Mouse (Mus musculus) limb, embryonic 11.5 days (tissue): ENCODE measurements around the gene Zfp879. TPM values are rescaled to one million over a fixed set of nuclear protein-coding genes. Genes with fewer than 3 reads are reported as not detected.

Source experiments
- ATAC-seq: fragments of 200-750 bp; cut with Nextera tagmentation; 2 replicates; pipeline ENCODE4 v1.8.0; 2017; ENCODE audit warnings: low read depth; ENCODE audit not compliant: insufficient number of reproducible peaks, low FRiP score, low TSS enrichment
- DNase-seq: peaks from one replicate; pipeline ENCODE4 v3.0.0-alpha.2; 2015; ENCODE audit warnings: low spot score
- H3K27ac ChIP-seq: fragments of 300-500 bp; sonication (generic); replicated peaks from 2 replicates; pipeline ENCODE4 v1.5.1; 2014; ENCODE audit warnings: low read depth, mild to moderate bottlenecking, low read length
- H3K27me3 ChIP-seq: fragments of 300-500 bp; sonication (generic); 2 replicates; pipeline ENCODE4 v1.6.1; 2014; ENCODE audit warnings: mild to moderate bottlenecking, low read length, mixed read lengths; ENCODE audit not compliant: control insufficient read depth, insufficient read depth
- H3K36me3 ChIP-seq: fragments of 300-500 bp; sonication (generic); 2 replicates; pipeline ENCODE4 v1.6.1; 2014; ENCODE audit warnings: mild to moderate bottlenecking, low read length, moderate library complexity, mixed read lengths; ENCODE audit not compliant: control insufficient read depth, insufficient read depth
- H3K4me1 ChIP-seq: fragments of 300-500 bp; sonication (generic); 2 replicates; pipeline ENCODE4 v1.6.1; 2014; ENCODE audit warnings: low read length, mixed read lengths; ENCODE audit not compliant: control insufficient read depth, insufficient read depth
- H3K4me2 ChIP-seq: fragments of 300-500 bp; sonication (generic); 2 replicates; pipeline ENCODE4 v1.6.1; 2014; ENCODE audit warnings: low read depth, mild to moderate bottlenecking, moderate library complexity; ENCODE audit not compliant: severe bottlenecking
- H3K4me3 ChIP-seq: fragments of 300-500 bp; sonication (generic); 2 replicates; pipeline ENCODE4 v1.5.1; 2014; ENCODE audit warnings: low read depth, low read length
- H3K9ac ChIP-seq: fragments of 300-500 bp; sonication (generic); 2 replicates; pipeline ENCODE4 v1.6.1; 2014; ENCODE audit warnings: mild to moderate bottlenecking, low read length
- H3K9me3 ChIP-seq: fragments of 300-500 bp; sonication (generic); 2 replicates; pipeline ENCODE4 v1.6.1; 2016; ENCODE audit warnings: low read length; ENCODE audit not compliant: control insufficient read depth
- WGBS: fragments of 180-500 bp; shearing (Covaris S2); extraction: QIAGEN DNeasy Blood & Tissue Kit; methylation state at CpG from one replicate; pipeline ENCODE4 v1.1.7; 2014; 5-methylcytosine and 5-hydroxymethylcytosine counted together
- polyA plus RNA-seq: library from polyadenylated mRNA; unstranded; fragments of >200 nt; fragmentation: Nextera tagmentation; extraction: Ambion mirVana; gene quantifications from 2 replicates; pipeline ENCODE4 v1.2.1, GENCODE M21; 2014

Zfp879 gene
- polyA plus RNA-seq, 1 experiment from 2014 or later = 1.5 TPM

DNA sequence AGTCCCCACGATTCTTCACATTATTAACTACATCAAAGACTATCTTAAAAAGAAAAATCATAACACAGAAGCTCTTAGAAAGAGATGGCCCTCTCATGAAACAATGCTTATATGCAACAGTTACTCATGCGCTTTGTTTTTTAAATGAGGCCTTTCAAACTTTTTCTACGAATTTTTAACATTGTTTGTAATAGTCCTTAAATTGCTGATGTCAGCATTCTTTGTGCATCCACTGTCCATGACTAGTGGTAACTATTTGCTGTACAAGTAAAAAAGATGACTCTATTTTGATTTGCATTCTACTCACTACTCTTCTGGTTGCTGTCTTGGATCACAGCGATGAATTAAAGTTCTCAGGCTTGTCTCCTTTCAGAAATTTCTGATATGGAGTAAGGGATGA is 27.1 kb downstream of the Zfp879 start:
- DNase-seq (no peak), ATAC-seq (no peak)
- no peak overlapping the region for H3K9ac ChIP-seq
- WGBS = 96% methylated on average over 4 of the region's 4 CpGs
- peaks cover 52% of the 10 kb centered on the region for H3K36me3 ChIP-seq
- no peak overlapping the region for H3K4me3 ChIP-seq
- H3K4me2 ChIP-seq = no peak overlapping the region
- no peak overlapping the region for H3K27ac ChIP-seq
- no peaks in the 10 kb centered on the region for H3K4me1 ChIP-seq
- peaks cover 13% of the 10 kb centered on the region for H3K9me3 ChIP-seq
- no peaks in the 10 kb centered on the region for H3K27me3 ChIP-seq

DNA sequence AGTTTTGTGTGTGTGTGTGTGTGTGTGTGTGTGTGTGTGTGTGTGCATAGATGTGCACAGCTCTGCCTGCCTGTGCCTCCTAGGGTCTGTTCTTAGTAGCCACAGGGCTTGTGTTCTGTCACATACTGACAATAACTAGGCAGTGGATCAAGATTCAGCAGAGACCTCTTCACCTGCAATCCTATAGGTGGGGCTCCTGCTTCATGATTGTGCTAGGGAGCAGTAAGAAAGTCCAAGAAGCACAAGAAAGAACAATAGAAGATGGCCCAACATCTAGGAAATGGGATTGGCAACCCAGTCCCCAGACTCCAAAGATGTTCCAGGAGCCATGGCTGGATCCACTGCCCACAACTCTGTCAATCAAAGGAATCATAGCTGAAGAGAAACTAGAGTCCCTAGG is 42.5 kb downstream of the Zfp879 start:
- ATAC-seq (no peak), DNase-seq (no peak)
- Histone ChIP-seq H3K4me1 (0 out of 2 replicates have a peak, but pooled peaks cover 3% of the 10 kb centered on the region), H3K9ac (no peak overlapping the region), H3K27ac (no peak overlapping the region), H3K36me3 (no peaks in the 10 kb centered on the region), H3K4me3 (no peak overlapping the region), H3K27me3 (no peaks in the 10 kb centered on the region), H3K4me2 (no peak overlapping the region), H3K9me3 (no peaks in the 10 kb centered on the region)

DNA sequence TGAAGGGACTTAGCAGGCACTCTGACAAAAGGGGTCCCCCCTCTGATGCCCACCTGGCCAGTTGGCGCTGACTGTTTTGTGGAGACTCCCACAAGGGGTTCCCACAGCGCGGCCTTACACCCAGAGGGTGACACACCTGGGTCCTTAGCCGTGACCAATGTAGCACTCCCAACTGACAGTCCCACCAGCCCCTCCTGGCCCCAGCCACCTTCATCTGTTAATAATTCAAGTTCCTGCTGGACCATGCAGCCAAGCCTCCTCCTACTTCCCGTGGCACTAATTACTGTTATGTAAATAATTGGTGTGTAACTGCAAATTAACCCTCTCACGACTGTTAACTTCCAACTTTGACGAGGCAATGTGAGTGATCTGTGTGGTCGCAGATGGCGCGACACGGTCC is 43.7 kb downstream of the Zfp879 start:
- WGBS = 59% methylated on average over 11 of the region's 11 CpGs
- Histone ChIP-seq H3K27me3 (no peaks in the 10 kb centered on the region), H3K9me3 (no peaks in the 10 kb centered on the region), H3K4me3 (no peak overlapping the region), H3K36me3 (no peaks in the 10 kb centered on the region), H3K9ac (no peak overlapping the region), H3K4me1 (0 out of 2 replicates have a peak, but pooled peaks cover 3% of the 10 kb centered on the region), H3K27ac (no peak overlapping the region), H3K4me2 (no peak overlapping the region)
- peak; percentile 23 for DNase-seq
- no peak for ATAC-seq

Other genes with a start within 250 kb of the Zfp879 start
- gene Adamts2, start 239.5 kb downstream of the Zfp879 start, polyA plus RNA-seq = 0.61 and 1.0 TPM in 2 replicates
- 44.3 and 50.6 TPM in 2 replicates for gene Zfp354c, start 13.8 kb downstream of the Zfp879 start, polyA plus RNA-seq
- 0.11 and 0.16 TPM in 2 replicates for gene Grm6, start 9.1 kb upstream of the Zfp879 start, polyA plus RNA-seq
- gene Zfp454, start 46.1 kb upstream of the Zfp879 start, polyA plus RNA-seq = 15.5 and 17.8 TPM in 2 replicates
- 16.6 and 21.3 TPM in 2 replicates for gene Zfp2, start 74.6 kb upstream of the Zfp879 start, polyA plus RNA-seq
- 1.2 and 1.3 TPM in 2 replicates for gene Zfp354b, start 90.1 kb upstream of the Zfp879 start, polyA plus RNA-seq
- gene 4933414I15Rik, start 102.2 kb upstream of the Zfp879 start, polyA plus RNA-seq = not detected in 2 replicates
- not detected in 2 replicates for gene Prop1, start 112.2 kb upstream of the Zfp879 start, polyA plus RNA-seq
- gene Olfr1378, start 125.0 kb upstream of the Zfp879 start, polyA plus RNA-seq = not detected in 2 replicates
- not detected in 2 replicates for gene Olfr1377, start 140.4 kb upstream of the Zfp879 start, polyA plus RNA-seq
- gene Olfr51, start 162.0 kb upstream of the Zfp879 start, polyA plus RNA-seq = not detected in 2 replicates
- gene Olfr54, start 172.7 kb upstream of the Zfp879 start, polyA plus RNA-seq = not detected in 2 replicates
- gene Olfr1375, start 206.6 kb upstream of the Zfp879 start, polyA plus RNA-seq = not detected in 2 replicates
- 9.4 and 9.6 TPM in 2 replicates for gene Zfp354a, start 217.7 kb upstream of the Zfp879 start, polyA plus RNA-seq